Mouse (Mus musculus) neural tube, embryonic 14.5 days (tissue): Measurements from ENCODE around the gene Cgn. TPM values are rescaled to one million over a fixed set of nuclear protein-coding genes. Genes with fewer than 3 reads are reported as not detected.

ENCODE experiments used
- ATAC-seq: fragments of 200-750 bp; cut with Nextera tagmentation; 2 replicates; pipeline ENCODE4 v1.8.0; 2017; ENCODE audit warnings: low read depth, mild to moderate bottlenecking, moderate TSS enrichment, moderate library complexity
- H3K27ac ChIP-seq: fragments of 300-500 bp; sonication (generic); 2 replicates; pipeline ENCODE4 v1.5.1; 2014; ENCODE audit warnings: low read depth, mild to moderate bottlenecking, control low read depth, low read length, moderate library complexity, mixed read lengths
- H3K27me3 ChIP-seq: fragments of 300-500 bp; sonication (generic); 2 replicates; pipeline ENCODE4 v1.6.1; 2014; ENCODE audit warnings: low read length; ENCODE audit not compliant: control insufficient read depth, insufficient read depth
- H3K36me3 ChIP-seq: fragments of 300-500 bp; sonication (generic); 2 replicates; pipeline ENCODE4 v1.6.1; 2014; ENCODE audit warnings: low read length, mixed read lengths; ENCODE audit not compliant: control insufficient read depth, insufficient read depth
- H3K4me1 ChIP-seq: fragments of 300-500 bp; sonication (generic); 2 replicates; pipeline ENCODE4 v1.6.1; 2014; ENCODE audit warnings: low read length; ENCODE audit not compliant: control insufficient read depth, insufficient read depth
- H3K4me2 ChIP-seq: fragments of 300-500 bp; sonication (generic); 2 replicates; pipeline ENCODE4 v1.6.1; 2014; ENCODE audit warnings: mild to moderate bottlenecking, low read depth, low read length, control low read depth
- H3K4me3 ChIP-seq: fragments of 300-500 bp; sonication (generic); 2 replicates; pipeline ENCODE4 v1.5.1; 2014; ENCODE audit warnings: low read depth, low read length, control low read depth, mixed read lengths
- H3K9ac ChIP-seq: fragments of 300-500 bp; sonication (generic); replicated peaks from 2 replicates; pipeline ENCODE4 v1.6.1; 2014; ENCODE audit warnings: low read depth, mild to moderate bottlenecking, control low read depth, low read length, mixed read lengths
- H3K9me3 ChIP-seq: fragments of 300-500 bp; sonication (generic); 2 replicates; pipeline ENCODE4 v1.6.1; 2016; ENCODE audit warnings: low read length; ENCODE audit not compliant: control insufficient read depth
- WGBS: fragments of 180-500 bp; shearing (Covaris S2); extraction: QIAGEN DNeasy Blood & Tissue Kit; methylation state at CpG from one replicate; pipeline ENCODE4 v1.1.7; 2014; 5-methylcytosine and 5-hydroxymethylcytosine counted together
- polyA plus RNA-seq: library from polyadenylated mRNA; unstranded; fragments of >200 nt; fragmentation: Nextera tagmentation; extraction: Ambion mirVana; gene quantifications from 2 replicates; pipeline ENCODE4 v1.2.1, GENCODE M21; 2014

Gene Cgn
- polyA plus RNA-seq, 1 experiment from 2014 or later: 11.6 TPM

DNA sequence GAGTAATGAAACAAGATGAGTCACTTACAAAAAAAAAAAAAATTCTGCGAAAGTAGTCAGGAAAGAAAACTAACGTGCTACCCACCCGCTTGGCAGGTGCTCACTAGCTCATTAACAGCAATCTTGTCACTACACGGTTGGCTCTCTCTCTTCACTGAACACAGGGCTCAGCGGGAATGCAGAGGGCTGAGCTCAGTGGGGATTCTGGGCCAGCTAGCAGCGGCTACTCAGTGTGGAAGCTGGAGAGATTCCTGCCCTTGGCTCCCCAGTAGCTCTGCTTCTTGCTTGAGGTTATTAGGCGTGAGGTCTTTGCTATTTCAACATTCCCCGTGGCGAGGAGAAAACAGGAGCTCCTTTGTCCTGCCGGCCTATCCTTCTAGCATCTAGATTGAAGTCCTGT, 17.9 kb upstream of the Cgn start:
- Histone ChIP-seq H3K27ac (no peak overlapping the region), H3K36me3 (no peaks in the 10 kb centered on the region), H3K4me3 (no peak overlapping the region), H3K4me1 (no peaks in the 10 kb centered on the region), H3K9me3 (no peaks in the 10 kb centered on the region), H3K9ac (no peak overlapping the region), H3K27me3 (no peaks in the 10 kb centered on the region), H3K4me2 (no peak overlapping the region)
- no peak for ATAC-seq
- 9% methylated on average over 10 of the region's 10 CpGs for WGBS

DNA sequence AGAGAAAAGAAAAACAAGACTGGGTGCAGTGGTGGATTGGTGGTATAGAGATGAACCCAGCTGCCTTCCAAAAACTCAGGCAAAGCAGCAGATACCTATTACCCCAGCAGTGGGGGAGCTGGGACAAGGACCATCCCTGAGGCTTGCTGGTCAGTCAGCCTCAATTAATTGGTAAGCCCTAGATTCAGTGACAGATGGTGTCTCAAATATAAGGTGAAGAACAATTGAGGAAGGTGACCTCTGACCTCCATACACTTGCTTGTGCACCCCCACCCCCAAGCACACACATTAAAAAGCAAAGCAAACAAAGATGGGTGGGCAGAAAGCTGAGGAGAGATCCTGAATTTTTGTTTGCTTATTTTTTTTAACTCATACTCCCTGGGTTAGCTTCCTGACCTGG, 9.9 kb upstream of the Cgn start:
- no peak overlapping the region for H3K27ac ChIP-seq
- no peaks in the 10 kb centered on the region for H3K27me3 ChIP-seq
- H3K36me3 ChIP-seq: no peaks in the 10 kb centered on the region
- no peak overlapping the region for H3K4me2 ChIP-seq
- H3K9me3 ChIP-seq: no peaks in the 10 kb centered on the region
- ATAC-seq: no peak
- H3K4me3 ChIP-seq: no peak overlapping the region
- H3K9ac ChIP-seq: no peak overlapping the region
- H3K4me1 ChIP-seq: no peaks in the 10 kb centered on the region

GRCm38 (mm10) chr3:94795596-94796140, 9.4 kb upstream of the Cgn start:
- no peaks in the 10 kb centered on the region for H3K27me3 ChIP-seq
- no peak overlapping the region for H3K4me3 ChIP-seq
- 71% methylated on average over 7 of the region's 7 CpGs for WGBS
- H3K36me3 ChIP-seq: no peaks in the 10 kb centered on the region
- H3K4me2 ChIP-seq: no peak overlapping the region
- H3K9me3 ChIP-seq: no peaks in the 10 kb centered on the region
- no peak overlapping the region for H3K9ac ChIP-seq
- no peak for ATAC-seq
- H3K27ac ChIP-seq: no peak overlapping the region
- H3K4me1 ChIP-seq: no peaks in the 10 kb centered on the region

GRCm38 (mm10) chr3:94794359-94794758, 8.1 kb upstream of the Cgn start:
- Histone ChIP-seq H3K9ac (no peak overlapping the region), H3K9me3 (no peaks in the 10 kb centered on the region), H3K36me3 (no peaks in the 10 kb centered on the region), H3K4me3 (no peak overlapping the region), H3K4me1 (no peaks in the 10 kb centered on the region), H3K27ac (no peak overlapping the region), H3K4me2 (no peak overlapping the region), H3K27me3 (no peaks in the 10 kb centered on the region)
- 36% methylated on average over 2 of the region's 2 CpGs for WGBS
- no peak for ATAC-seq

DNA sequence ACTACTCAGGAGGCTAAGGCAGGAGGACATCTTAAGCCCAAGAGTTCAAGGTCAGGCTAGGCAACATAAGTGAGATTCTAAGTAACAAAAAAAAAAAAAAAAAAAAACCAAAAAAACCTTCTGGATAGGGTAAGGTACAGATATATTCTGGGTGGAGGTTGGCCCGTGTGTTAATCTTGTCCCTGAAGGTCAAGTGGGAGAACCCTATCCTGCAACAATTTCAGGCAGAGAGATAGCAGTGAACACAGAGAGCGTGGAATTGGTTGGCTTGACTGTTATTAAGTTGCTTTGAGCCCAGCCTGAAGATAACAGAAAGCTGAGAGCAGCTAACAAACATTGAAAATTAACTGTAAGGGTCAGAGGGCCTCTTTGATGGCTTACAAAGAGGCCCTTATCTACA, 7.4 kb upstream of the Cgn start:
- no peaks in the 10 kb centered on the region for H3K9me3 ChIP-seq
- no peak for ATAC-seq
- no peak overlapping the region for H3K9ac ChIP-seq
- H3K27ac ChIP-seq: no peak overlapping the region
- H3K4me3 ChIP-seq: no peak overlapping the region
- H3K36me3 ChIP-seq: no peaks in the 10 kb centered on the region
- no peaks in the 10 kb centered on the region for H3K27me3 ChIP-seq
- no peak overlapping the region for H3K4me2 ChIP-seq
- H3K4me1 ChIP-seq: no peaks in the 10 kb centered on the region
- 93% methylated on average over 2 of the region's 2 CpGs for WGBS

GRCm38 (mm10) chr3:94792258-94792657, 6.0 kb upstream of the Cgn start:
- Histone ChIP-seq H3K4me3 (no peak overlapping the region), H3K9ac (no peak overlapping the region), H3K9me3 (no peaks in the 10 kb centered on the region), H3K27me3 (no peaks in the 10 kb centered on the region), H3K36me3 (no peaks in the 10 kb centered on the region), H3K4me2 (no peak overlapping the region), H3K4me1 (peaks cover 2% of the 10 kb centered on the region; the same call in 1 of the 2 replicates), H3K27ac (no peak overlapping the region)
- WGBS: 88% methylated on average over 2 of the region's 2 CpGs
- no peak for ATAC-seq

DNA sequence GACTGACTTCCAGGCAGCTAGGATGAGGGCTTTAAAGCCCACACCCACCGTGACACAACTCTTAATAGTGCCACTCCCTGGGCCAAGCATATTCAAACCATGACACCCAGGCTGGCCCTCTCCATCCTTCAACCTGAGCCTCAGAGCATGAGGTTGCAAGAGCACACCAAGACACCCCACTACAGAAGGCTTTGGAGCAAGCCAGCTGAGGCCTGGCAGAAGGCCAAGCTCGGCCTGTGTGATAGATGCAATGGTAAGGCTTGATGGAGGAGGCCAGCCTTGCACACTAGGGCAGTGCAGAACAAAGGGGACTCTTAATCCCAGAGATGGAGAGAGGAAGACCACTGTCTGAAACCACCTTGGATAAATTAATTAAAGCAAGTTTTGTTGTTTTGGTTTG, 3.2 kb upstream of the Cgn start:
- H3K27ac ChIP-seq: no peak overlapping the region

DNA sequence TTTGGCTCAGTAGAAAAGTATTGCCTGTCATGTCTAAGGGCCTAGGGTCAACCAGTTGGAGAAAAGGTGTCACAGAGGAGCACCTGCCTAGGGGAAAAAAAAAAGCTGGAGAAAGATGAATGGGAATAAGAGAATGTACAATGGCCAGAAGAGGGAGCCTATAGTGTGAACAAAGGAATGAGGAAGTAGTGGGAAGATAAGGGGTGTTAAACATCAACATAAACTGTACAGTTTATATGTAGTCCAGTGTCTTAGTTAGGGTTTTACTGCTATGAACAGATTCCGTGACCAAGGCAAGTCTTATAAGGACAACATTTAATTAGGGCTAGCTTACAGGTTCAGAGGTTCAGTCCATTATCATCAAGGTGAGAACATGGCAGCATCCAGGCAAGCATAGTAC, 2.8 kb upstream of the Cgn start:
- 97% methylated on average over 1 of the region's 1 CpGs for WGBS
- H3K9ac ChIP-seq: no peak overlapping the region
- no peak overlapping the region for H3K4me2 ChIP-seq
- no peaks in the 10 kb centered on the region for H3K27me3 ChIP-seq
- H3K9me3 ChIP-seq: no peaks in the 10 kb centered on the region
- no peaks in the 10 kb centered on the region for H3K36me3 ChIP-seq
- H3K4me1 ChIP-seq: peaks cover 3% of the 10 kb centered on the region; the same call in 1 of the 2 replicates
- no peak overlapping the region for H3K4me3 ChIP-seq
- no peak for ATAC-seq
- H3K27ac ChIP-seq: no peak overlapping the region

More for the DNA sequence above, 3.2 kb upstream of the Cgn start:
- Histone ChIP-seq H3K36me3 (no peaks in the 10 kb centered on the region), H3K4me2 (no peak overlapping the region), H3K27me3 (no peaks in the 10 kb centered on the region), H3K4me3 (no peak overlapping the region), H3K4me1 (peaks cover 3% of the 10 kb centered on the region; the same call in 1 of the 2 replicates), H3K9me3 (no peaks in the 10 kb centered on the region), H3K9ac (no peak overlapping the region)
- no peak for ATAC-seq
- 88% methylated on average over 2 of the region's 2 CpGs for WGBS

DNA sequence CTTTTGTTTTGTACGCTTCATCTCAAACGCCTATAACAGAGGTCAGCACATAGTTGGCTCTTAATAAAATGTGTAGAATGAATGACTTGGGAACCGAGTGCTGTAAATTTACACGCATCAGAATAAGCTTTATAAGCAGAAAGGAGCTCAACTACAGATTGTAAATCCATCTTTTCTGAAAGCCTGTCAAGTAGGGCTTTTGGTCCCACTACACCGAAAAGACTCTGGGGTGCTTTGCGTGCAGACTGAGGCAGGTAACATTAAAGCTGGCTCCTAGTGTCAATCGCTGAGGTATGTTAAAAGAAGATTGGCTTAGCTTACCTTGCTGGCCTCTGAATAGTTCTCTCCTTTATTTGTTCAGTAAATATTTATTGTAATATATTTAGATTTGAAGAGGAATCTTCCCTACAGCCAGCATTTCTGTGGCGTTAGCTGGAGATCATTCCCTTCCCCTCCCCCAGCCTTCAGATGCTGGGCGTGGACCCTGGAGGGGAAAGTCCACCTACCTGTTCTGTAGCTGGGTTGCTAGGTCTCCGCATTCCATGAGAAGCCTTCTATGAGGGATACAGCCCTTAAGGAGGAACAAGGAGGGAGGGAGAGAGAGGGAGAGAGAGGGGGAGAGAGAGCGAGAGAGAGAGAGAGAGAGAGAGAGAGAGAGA, 959 bp upstream of the Cgn start:
- Histone ChIP-seq H3K9ac (peak overlapping the region; percentile 74), H3K36me3 (no peaks in the 10 kb centered on the region), H3K27me3 (no peaks in the 10 kb centered on the region), H3K9me3 (no peaks in the 10 kb centered on the region), H3K27ac (peak overlapping the region; percentile 80), H3K4me1 (peaks cover 3% of the 10 kb centered on the region; the same call in 1 of the 2 replicates), H3K4me2 (peak overlapping the region; percentile 68), H3K4me3 (peak overlapping the region; percentile 47)
- WGBS: 3% methylated on average over 10 of the region's 11 CpGs
- ATAC-seq: no peak; the same call in 1 of the 2 replicates
